Mouse (Mus musculus) liver, embryonic 16.5 days (tissue): ENCODE measurements around the gene Gm17402. TPM values are rescaled to one million over a fixed set of nuclear protein-coding genes. Genes with fewer than 3 reads are reported as not detected.

ENCODE experiments used
- ATAC-seq: fragments of 200-750 bp; cut with Nextera tagmentation; 2 replicates; pipeline ENCODE4 v1.8.0; 2017; ENCODE audit warnings: low read depth, mild to moderate bottlenecking, moderate number of reproducible peaks, moderate library complexity
- H3K27ac ChIP-seq: fragments of 300-500 bp; sonication (generic); 2 replicates; pipeline ENCODE4 v1.5.1; 2014; ENCODE audit warnings: mild to moderate bottlenecking, low read length
- H3K27me3 ChIP-seq: fragments of 300-500 bp; sonication (generic); 2 replicates; pipeline ENCODE4 v1.6.1; 2014; ENCODE audit warnings: low read depth, low read length, mixed read lengths; ENCODE audit not compliant: control insufficient read depth, insufficient read depth
- H3K36me3 ChIP-seq: fragments of 300-500 bp; sonication (generic); 2 replicates; pipeline ENCODE4 v1.6.1; 2014; ENCODE audit warnings: mild to moderate bottlenecking; ENCODE audit not compliant: control insufficient read depth, insufficient read depth
- H3K4me1 ChIP-seq: fragments of 300-500 bp; sonication (generic); 2 replicates; pipeline ENCODE4 v1.6.1; 2014; ENCODE audit warnings: low read depth, low read length, mixed read lengths; ENCODE audit not compliant: control insufficient read depth
- H3K4me2 ChIP-seq: fragments of 300-500 bp; sonication (generic); 2 replicates; pipeline ENCODE4 v1.6.1; 2014; ENCODE audit warnings: low read depth, low read length, mixed read lengths
- H3K4me3 ChIP-seq: fragments of 300-500 bp; sonication (generic); 2 replicates; pipeline ENCODE4 v1.5.1; 2014; ENCODE audit warnings: low read depth, mild to moderate bottlenecking, low read length
- H3K9ac ChIP-seq: fragments of 300-500 bp; sonication (generic); 2 replicates; pipeline ENCODE4 v1.6.1; 2014; ENCODE audit warnings: low read depth, low read length
- H3K9me3 ChIP-seq: fragments of 300-500 bp; sonication (generic); replicated peaks from 2 replicates; pipeline ENCODE4 v1.6.1; 2016; ENCODE audit warnings: low read length; ENCODE audit not compliant: control insufficient read depth
- WGBS: fragments of 180-500 bp; shearing (Covaris S2); extraction: QIAGEN DNeasy Blood & Tissue Kit; methylation state at CpG from one replicate; pipeline ENCODE4 v1.1.7; 2014; ENCODE audit not compliant: insufficient replicate concordance; 5-methylcytosine and 5-hydroxymethylcytosine counted together
- polyA plus RNA-seq: library from polyadenylated mRNA; unstranded; fragments of >200 nt; fragmentation: Nextera tagmentation; extraction: Ambion mirVana; gene quantifications from 2 replicates; pipeline ENCODE4 v1.2.1, GENCODE M21; 2015

Gm17402 gene
- polyA plus RNA-seq: not detected in 2 replicates

GRCm38 (mm10) chr3:67375063-67375462, at the start of gene Gm17402:
Gene Gm17402 (minus strand): TSS chr3:67375163.
- no peaks in the 10 kb centered on the region for H3K9me3 ChIP-seq
- H3K27me3 ChIP-seq: peaks cover 16% of the 10 kb centered on the region
- no peak within 1 kb of the TSS for H3K27ac ChIP-seq
- H3K9ac ChIP-seq: no peak within 1 kb of the TSS
- peak within 1 kb of the TSS; percentile 42 for H3K4me3 ChIP-seq
- no peak for ATAC-seq
- H3K36me3 ChIP-seq: no peaks in the 10 kb centered on the region
- WGBS: 47% methylated on average over 3 of the region's 3 CpGs
- H3K4me2 ChIP-seq: peak within 1 kb of the TSS; percentile 61
- peaks cover 6% of the 10 kb centered on the region for H3K4me1 ChIP-seq

DNA sequence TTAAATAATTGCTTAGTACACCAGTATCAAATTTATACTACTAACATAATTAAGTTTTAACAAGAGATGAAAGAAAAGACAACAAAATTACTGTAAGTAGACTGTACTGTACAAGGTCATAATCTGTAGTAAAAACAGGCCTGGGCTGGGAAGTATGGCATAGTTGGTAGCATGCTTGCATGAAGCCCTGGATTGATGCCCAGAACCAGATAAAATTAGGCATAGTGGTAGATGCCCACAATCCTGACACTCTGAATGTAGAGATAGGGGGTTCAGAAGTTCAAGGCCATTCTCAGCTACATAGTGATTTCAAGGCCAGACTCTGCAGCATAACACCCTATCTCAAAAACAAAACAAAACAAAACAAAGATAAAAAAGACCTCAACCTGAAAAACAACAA, 3.3 kb upstream of the Gm17402 start:
- Histone ChIP-seq H3K27ac (no peak overlapping the region), H3K27me3 (peaks cover 11% of the 10 kb centered on the region), H3K9ac (no peak overlapping the region), H3K4me2 (no peak overlapping the region), H3K36me3 (no peaks in the 10 kb centered on the region), H3K9me3 (no peaks in the 10 kb centered on the region), H3K4me3 (no peak overlapping the region), H3K4me1 (peaks cover 6% of the 10 kb centered on the region)
- ATAC-seq: no peak

- ATAC-seq: no peak
- WGBS: 23% methylated on average over 7 of the region's 7 CpGs
- Histone ChIP-seq H3K36me3 (no peaks in the 10 kb centered on the region), H3K9me3 (no peaks in the 10 kb centered on the region), H3K27ac (no peak overlapping the region), H3K4me1 (peaks cover 6% of the 10 kb centered on the region), H3K9ac (no peak overlapping the region), H3K4me2 (peak overlapping the region; percentile 61), H3K4me3 (peak overlapping the region; percentile 42), H3K27me3 (peaks cover 18% of the 10 kb centered on the region)
Observed at GRCm38 (mm10) chr3:67374360-67374778, 594 bp downstream of the Gm17402 start.

DNA sequence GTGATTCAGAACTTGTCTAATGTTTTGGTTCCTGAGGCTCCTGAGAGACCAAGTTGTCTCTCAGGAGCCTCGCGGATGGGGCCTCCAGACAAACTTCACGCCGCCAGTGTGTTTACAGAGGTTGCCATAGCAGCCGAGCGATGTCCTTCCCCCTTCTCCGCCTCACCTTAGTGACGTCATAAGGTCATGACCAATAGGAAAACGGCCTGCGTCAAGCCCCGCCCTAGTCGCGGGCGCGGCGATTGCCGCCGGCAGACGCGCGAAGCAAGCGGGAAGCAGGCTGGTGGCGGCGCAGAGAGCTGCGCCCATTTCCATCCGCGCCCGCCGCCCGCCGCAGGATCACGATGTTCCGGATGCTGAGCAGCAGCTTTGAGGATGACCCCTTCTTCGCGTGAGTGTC, 1.1 kb downstream of the Gm17402 start, which contains the start of gene Mlf1:
TSS of gene Mlf1 (plus strand) at position 226 of the 400 bp plus-strand sequence.
- Histone ChIP-seq H3K27me3 (peaks cover 18% of the 10 kb centered on the region), H3K36me3 (no peaks in the 10 kb centered on the region), H3K4me1 (peaks cover 6% of the 10 kb centered on the region), H3K4me3 (peak within 1 kb of the TSS; percentile 42), H3K9ac (no peak within 1 kb of the TSS), H3K4me2 (peak within 1 kb of the TSS; percentile 61), H3K27ac (no peak within 1 kb of the TSS), H3K9me3 (no peaks in the 10 kb centered on the region)
- peak; percentile 84 for ATAC-seq
- WGBS: under 1% methylated on average over 35 of the region's 35 CpGs

GRCm38 (mm10) chr3:67372781-67373180, 2.2 kb downstream of the Gm17402 start:
- no peak overlapping the region for H3K27ac ChIP-seq
- H3K9me3 ChIP-seq: no peaks in the 10 kb centered on the region
- H3K27me3 ChIP-seq: peaks cover 18% of the 10 kb centered on the region
- no peak overlapping the region for H3K9ac ChIP-seq
- WGBS: 37% methylated on average over 5 of the region's 5 CpGs
- H3K4me1 ChIP-seq: peaks cover 6% of the 10 kb centered on the region
- H3K4me3 ChIP-seq: no peak overlapping the region
- ATAC-seq: no peak
- H3K4me2 ChIP-seq: no peak overlapping the region
- no peaks in the 10 kb centered on the region for H3K36me3 ChIP-seq

- Histone ChIP-seq H3K9me3 (no peaks in the 10 kb centered on the region), H3K27ac (no peak overlapping the region), H3K4me3 (no peak overlapping the region), H3K36me3 (no peaks in the 10 kb centered on the region), H3K4me2 (no peak overlapping the region), H3K4me1 (peaks cover 6% of the 10 kb centered on the region), H3K27me3 (peaks cover 18% of the 10 kb centered on the region), H3K9ac (no peak overlapping the region)
- WGBS: 51% methylated on average over 4 of the region's 4 CpGs
- no peak for ATAC-seq
Observed at GRCm38 (mm10) chr3:67372194-67372593, 2.8 kb downstream of the Gm17402 start.

DNA sequence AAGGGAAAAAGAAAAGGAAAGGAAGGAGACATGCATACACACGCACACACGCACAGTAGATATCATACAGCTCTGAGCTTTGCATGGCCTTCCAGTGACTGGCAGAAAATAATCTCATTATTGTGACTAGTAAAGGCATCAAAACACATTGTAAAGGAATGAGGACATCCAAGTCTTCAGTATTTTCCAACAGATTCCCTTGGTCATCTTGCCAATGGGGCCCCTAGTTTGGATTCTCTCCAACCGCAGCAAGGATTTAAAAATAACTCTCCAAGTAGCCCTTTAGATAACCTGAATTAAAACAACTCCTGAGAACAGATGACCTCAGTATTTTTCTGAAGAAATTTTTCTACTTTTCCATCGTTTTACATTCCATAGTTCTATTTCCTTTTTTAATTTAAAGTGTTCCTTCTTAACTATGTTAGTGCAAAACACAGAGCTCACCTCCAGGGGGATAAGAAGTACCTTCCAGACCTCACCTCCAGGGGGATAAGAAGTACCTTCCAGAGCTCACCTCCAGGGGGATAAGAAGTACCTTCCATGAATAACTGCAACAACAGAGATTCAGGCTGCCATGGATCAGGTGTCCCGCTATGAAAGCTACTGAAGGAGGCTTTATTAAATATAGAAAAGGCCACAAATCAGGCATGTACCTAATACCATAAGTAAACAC, 5.4 kb downstream of the Gm17402 start:
- Histone ChIP-seq H3K9me3 (no peaks in the 10 kb centered on the region), H3K27ac (no peak overlapping the region), H3K4me3 (no peak overlapping the region), H3K27me3 (peaks cover 16% of the 10 kb centered on the region), H3K9ac (no peak overlapping the region), H3K36me3 (no peaks in the 10 kb centered on the region), H3K4me2 (no peak overlapping the region), H3K4me1 (peaks cover 6% of the 10 kb centered on the region)
- 55% methylated on average over 5 of the region's 5 CpGs for WGBS
- ATAC-seq: no peak

DNA sequence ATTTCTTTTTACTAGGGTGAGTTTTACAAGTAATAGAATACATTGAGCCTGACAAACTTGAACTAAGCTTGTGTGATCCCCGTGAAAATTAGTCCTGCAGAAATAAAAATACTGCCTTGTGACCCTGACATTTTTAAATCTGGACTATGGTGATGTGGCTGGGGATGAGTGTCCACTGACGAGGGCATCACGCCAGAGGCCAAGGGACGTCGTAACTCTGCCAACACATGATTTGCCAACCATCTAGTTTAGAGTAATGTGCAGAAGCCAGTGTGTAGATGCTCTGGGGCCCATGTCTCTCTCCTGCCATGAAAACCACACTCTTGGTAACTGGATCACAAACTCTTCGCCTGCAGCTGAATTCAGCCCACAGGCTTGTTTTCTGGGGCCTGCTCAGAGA, 7.5 kb downstream of the Gm17402 start:
- Histone ChIP-seq H3K27ac (no peak overlapping the region), H3K9me3 (no peaks in the 10 kb centered on the region), H3K36me3 (no peaks in the 10 kb centered on the region), H3K27me3 (0 out of 2 replicates have a peak, but pooled peaks cover 2% of the 10 kb centered on the region), H3K9ac (no peak overlapping the region), H3K4me1 (no peaks in the 10 kb centered on the region), H3K4me2 (no peak overlapping the region), H3K4me3 (no peak overlapping the region)
- ATAC-seq: no peak
- 67% methylated on average over 6 of the region's 6 CpGs for WGBS

GRCm38 (mm10) chr3:67366087-67366892, 8.7 kb downstream of the Gm17402 start:
- H3K4me1 ChIP-seq: no peaks in the 10 kb centered on the region
- H3K9me3 ChIP-seq: no peaks in the 10 kb centered on the region
- H3K4me2 ChIP-seq: no peak overlapping the region
- no peak overlapping the region for H3K9ac ChIP-seq
- no peak for ATAC-seq
- H3K36me3 ChIP-seq: no peaks in the 10 kb centered on the region
- 0 out of 2 replicates have a peak, but pooled peaks cover 2% of the 10 kb centered on the region for H3K27me3 ChIP-seq
- WGBS: 58% methylated on average over 4 of the region's 4 CpGs
- H3K4me3 ChIP-seq: no peak overlapping the region
- no peak overlapping the region for H3K27ac ChIP-seq
